In the genomic region with DNA sequence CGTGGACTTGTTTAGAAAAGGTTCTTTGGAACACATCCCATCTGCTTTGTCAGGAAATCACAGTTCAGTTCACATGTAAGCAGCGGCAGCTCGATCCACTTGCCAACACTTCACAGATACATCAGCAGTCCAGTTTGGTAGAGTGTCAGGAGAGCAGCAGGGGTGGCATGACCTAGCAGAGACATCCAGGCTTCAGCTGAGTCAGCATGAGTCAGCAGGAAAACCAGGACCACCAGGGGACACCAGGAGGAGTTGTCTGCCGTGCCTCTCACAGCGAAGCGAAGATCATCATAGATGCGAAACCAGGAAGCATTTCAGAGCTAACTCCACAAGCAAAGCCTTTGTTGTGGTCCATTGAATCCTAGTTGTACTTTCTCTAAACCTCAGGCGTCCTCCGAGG, we compare ENCODE assay signal across 22 mouse cellular contexts. TPM values are rescaled to one million over a fixed set of nuclear protein-coding genes. Genes with fewer than 3 reads are reported as not detected.
DNase-seq lines count a peak whose midpoint lies in the region; ATAC-seq and TF ChIP-seq lines count a peak whose summit lies in the region.
"Had no signal": no experiment of that assay in that cellular context is flagged by ENCODE, and none has a peak within 500 bp of the region (broad histone marks: within the 10 kb centered on the region; RNA-seq: fewer than 3 reads in every experiment).

No protein-coding gene starts in this region.

- no peaks in the 10 kb centered on the region for H3K4me1 ChIP-seq in lung, embryonic 14.5 days (ENCODE audit: insufficient read depth)
- H3K4me1 ChIP-seq in G1E (ENCODE audit: insufficient read depth, low read depth, low read length): peaks cover 69% of the 10 kb centered on the region
- peaks cover 38% of the 10 kb centered on the region for H3K4me1 ChIP-seq in liver, embryonic 16.5 days (ENCODE audit: control insufficient read depth, low read depth, low read length)
- H3K4me1 ChIP-seq in midbrain, embryonic 10.5 days: no peaks in the 10 kb centered on the region
- H3K4me1 ChIP-seq: embryonic facial prominence, embryonic 12.5 days; midbrain, embryonic 12.5 days; neural tube, embryonic 15.5 days had no signal

- no peaks in the 10 kb centered on the region for H3K27me3 ChIP-seq in lung, embryonic 14.5 days (ENCODE audit: insufficient read depth, low read length)
- peaks cover 5% of the 10 kb centered on the region; the same call in 1 of the 2 replicates for H3K27me3 ChIP-seq in G1E (ENCODE audit: insufficient read depth, low read length)
- H3K27me3 ChIP-seq in liver, embryonic 16.5 days (ENCODE audit: control insufficient read depth, insufficient read depth, low read depth, low read length): no peaks in the 10 kb centered on the region
- H3K27me3 ChIP-seq in midbrain, embryonic 10.5 days (ENCODE audit: low read depth, poor library complexity, severe bottlenecking): no peaks in the 10 kb centered on the region
- H3K27me3 ChIP-seq: embryonic facial prominence, embryonic 12.5 days; midbrain, embryonic 12.5 days; neural tube, embryonic 15.5 days had no signal

- no peak overlapping the region for H3K4me2 ChIP-seq in lung, embryonic 14.5 days
- no peak overlapping the region for H3K4me2 ChIP-seq in liver, embryonic 16.5 days (ENCODE audit: low read depth, low read length)
- H3K4me2 ChIP-seq: embryonic facial prominence, embryonic 12.5 days; midbrain, embryonic 12.5 days; neural tube, embryonic 15.5 days had no signal

- intact Hi-C loops in left cerebral cortex, adult 2 months (cut with DNase I): no loop called here

- H3K27ac ChIP-seq in lung, embryonic 14.5 days (ENCODE audit: low read depth): no peak overlapping the region
- peak overlapping the region; percentile 25; the same call in 1 of the 2 replicates for H3K27ac ChIP-seq in liver, embryonic 16.5 days (ENCODE audit: low read length)
- no peak overlapping the region for H3K27ac ChIP-seq in midbrain, embryonic 10.5 days (replicated peaks)
- no peak overlapping the region for H3K27ac ChIP-seq in left cerebral cortex, adult 2 months
- H3K27ac ChIP-seq: embryonic facial prominence, embryonic 12.5 days; gastrocnemius, adult 2 months; midbrain, embryonic 12.5 days; neural tube, embryonic 15.5 days had no signal

- no peaks in the 10 kb centered on the region for H3K9me3 ChIP-seq in lung, embryonic 14.5 days (ENCODE audit: low read depth, low read length)
- no peaks in the 10 kb centered on the region for H3K9me3 ChIP-seq in G1E (replicated peaks)
- no peaks in the 10 kb centered on the region for H3K9me3 ChIP-seq in liver, embryonic 16.5 days (replicated peaks; ENCODE audit: control insufficient read depth, low read length)
- H3K9me3 ChIP-seq in midbrain, embryonic 10.5 days (replicated peaks): no peaks in the 10 kb centered on the region
- H3K9me3 ChIP-seq: embryonic facial prominence, embryonic 12.5 days; midbrain, embryonic 12.5 days; neural tube, embryonic 15.5 days had no signal

- H3K4me3 ChIP-seq in lung, embryonic 14.5 days (ENCODE audit: low read depth, low read length): no peak overlapping the region
- H3K4me3 ChIP-seq in G1E (ENCODE audit: low read depth, low read length): peak overlapping the region; percentile 31; the same call in 1 of the 2 replicates
- H3K4me3 ChIP-seq in liver, embryonic 16.5 days (ENCODE audit: low read depth, low read length): no peak overlapping the region
- H3K4me3 ChIP-seq in midbrain, embryonic 10.5 days: no peak overlapping the region
- no peak overlapping the region for H3K4me3 ChIP-seq in left cerebral cortex, adult 2 months
- H3K4me3 ChIP-seq: embryonic facial prominence, embryonic 12.5 days; gastrocnemius, adult 2 months; midbrain, embryonic 12.5 days; myocyte; neural tube, embryonic 15.5 days had no signal

- WGBS in lung, embryonic 14.5 days: 65% methylated on average over 9 of the region's 9 CpGs
- 64% methylated on average over 9 of the region's 9 CpGs for WGBS in liver, embryonic 16.5 days (ENCODE audit: insufficient replicate concordance)
- 89% methylated on average over 9 of the region's 9 CpGs for WGBS in midbrain, embryonic 10.5 days

- no peaks in the 10 kb centered on the region for H3K36me3 ChIP-seq in lung, embryonic 14.5 days (ENCODE audit: insufficient read depth)
- no peaks in the 10 kb centered on the region for H3K36me3 ChIP-seq in G1E (replicated peaks)
- no peaks in the 10 kb centered on the region for H3K36me3 ChIP-seq in liver, embryonic 16.5 days (ENCODE audit: control insufficient read depth, insufficient read depth)
- H3K36me3 ChIP-seq in midbrain, embryonic 10.5 days: no peaks in the 10 kb centered on the region
- H3K36me3 ChIP-seq: embryonic facial prominence, embryonic 12.5 days; midbrain, embryonic 12.5 days; neural tube, embryonic 15.5 days had no signal

- TF ChIP-seq CTCF in lung, embryonic 14.5 days (IDR thresholded peaks at IDR 0.05; ENCODE audit: low read depth): no peak
- TF ChIP-seq CTCF in G1E (IDR thresholded peaks at IDR 0.05; ENCODE audit: low read depth, low read length): no peak
- TF ChIP-seq CTCF in left cerebral cortex, adult 2 months (IDR thresholded peaks at IDR 0.05): no peak

- peak; percentile 24 for DNase-seq in lung, embryonic 14.5 days
- no peak for DNase-seq in lung, adult 18-20 months
- peak; percentile 33 for DNase-seq in G1E (ENCODE audit: low spot score)
- DNase-seq in midbrain, embryonic 10.5 days (ENCODE audit: low spot score): no peak
- no peak for DNase-seq in cerebellum, adult 9-10 months
- no peak for DNase-seq in left cerebral cortex, adult 2 months (ENCODE audit: extremely low spot score in 1 of 2, low spot score in 2 of 2)
- DNase-seq: adrenal gland, postnatal 36 days; cerebellum, postnatal 36 days; forebrain, postnatal 0 days; gastrocnemius, adult 2 months; heart, postnatal 10 days; layer of hippocampus, postnatal 36 days; lung, postnatal 36 days; thymus, postnatal 25 days had no signal

- no peak for ATAC-seq in lung, embryonic 14.5 days (ENCODE audit: insufficient read depth)
- 0 out of 2 replicates have a peak, but pooled peaks have one; percentile 9 for ATAC-seq in G1E (ENCODE audit: extremely low read depth, insufficient number of reproducible peaks, low FRiP score, poor library complexity, severe bottlenecking)
- ATAC-seq in erythroblast, adult 5-6 weeks (replicated peaks; ENCODE audit: low FRiP score, poor library complexity, severe bottlenecking): peak; percentile 45
- ATAC-seq in liver, embryonic 16.5 days (ENCODE audit: low read depth): 0 out of 2 replicates have a peak, but pooled peaks have one; percentile 10
- ATAC-seq: forebrain, postnatal 0 days; hindbrain, embryonic 16.5 days; intestine, postnatal 0 days had no signal

- no peak overlapping the region for H3K9ac ChIP-seq in lung, embryonic 14.5 days
- H3K9ac ChIP-seq in liver, embryonic 16.5 days (ENCODE audit: low read depth, low read length): no peak overlapping the region
- H3K9ac ChIP-seq: embryonic facial prominence, embryonic 12.5 days; forebrain, postnatal 0 days; midbrain, embryonic 12.5 days; neural tube, embryonic 15.5 days had no signal

RNA-seq across cellular contexts. Expression of a gene that starts 32.2 kb away (rescaled TPM):
- 43.7 and 46.8 TPM in 2 replicates for polyA plus RNA-seq in lung, embryonic 14.5 days (2014; fragmentation: Nextera tagmentation; extraction: Ambion mirVana)
- total RNA-seq in G1E (2014; fragmentation: Nextera tagmentation): 42.0 and 61.9 TPM in 2 replicates
- total RNA-seq in G1E (2017): 39.2 and 40.6 TPM in 2 replicates
- 11.5 and 17.3 TPM in 2 replicates for polyA plus RNA-seq in G1E (2012)
- total RNA-seq in erythroblast, adult 5-6 weeks (2015; ENCODE audit: low replicate concordance): 18.4 and 18.8 TPM in 2 replicates
- total RNA-seq in erythroblast, adult 5-6 weeks (2017; ENCODE audit: low replicate concordance): 29.2 and 65.2 TPM in 2 replicates
- 27.2 and 29.4 TPM in 2 replicates for polyA plus RNA-seq in liver, embryonic 16.5 days (2015; fragmentation: Nextera tagmentation; extraction: Ambion mirVana)
- polyA plus RNA-seq in midbrain, embryonic 10.5 days (2016; fragmentation: Nextera tagmentation; extraction: Ambion mirVana): 63.3 and 66.6 TPM in 2 replicates
- 1 to 10 TPM; 1.2 to 1.3 TPM for total RNA-seq in left cerebral cortex, adult 2 months (2021)

RNA-seq across cellular contexts. Expression of a gene that starts 53.1 kb away (rescaled TPM):
- polyA plus RNA-seq in lung, embryonic 14.5 days (2014; fragmentation: Nextera tagmentation; extraction: Ambion mirVana): 2.9 and 3.9 TPM in 2 replicates
- total RNA-seq in G1E (2014; fragmentation: Nextera tagmentation) (12.0 and 14.4 TPM in 2 replicates), G1E (2017) (16.0 and 16.1 TPM in 2 replicates)
- polyA plus RNA-seq in G1E (2012): 12.0 and 12.8 TPM in 2 replicates
- total RNA-seq in erythroblast, adult 5-6 weeks (2015; ENCODE audit: low replicate concordance): 21.1 and 24.0 TPM in 2 replicates
- 30.1 and 42.1 TPM in 2 replicates for total RNA-seq in erythroblast, adult 5-6 weeks (2017; ENCODE audit: low replicate concordance)
- 0.86 and 1.1 TPM in 2 replicates for polyA plus RNA-seq in liver, embryonic 16.5 days (2015; fragmentation: Nextera tagmentation; extraction: Ambion mirVana)
- 1.2 and 1.3 TPM in 2 replicates for polyA plus RNA-seq in midbrain, embryonic 10.5 days (2016; fragmentation: Nextera tagmentation; extraction: Ambion mirVana)
- total RNA-seq in left cerebral cortex, adult 2 months (2021): 10 to 100 TPM; 33.3 to 36.3 TPM

Comparison
In these comparisons a context has a peak if more than half of its experiments do, and no peak if none do; other contexts are left out.
1. DNase-seq: peak in lung, embryonic 14.5 days (single experiment) and G1E (single experiment); none in lung, adult 18-20 months (0 of 2), midbrain, embryonic 10.5 days (single experiment), cerebellum, adult 9-10 months (single experiment) and left cerebral cortex, adult 2 months (0 of 2).